In genomic region chr5:77393990-77394618, GRCm38 (mm10) we compare ENCODE assay signal across 9 mouse cellular contexts. TPM values are rescaled to one million over a fixed set of nuclear protein-coding genes. Genes with fewer than 3 reads are reported as not detected.
A peak's percentile ranks its signal among the peaks of the same experiment; 100 is the strongest.
DNase-seq lines count a peak whose midpoint lies in the region; ATAC-seq and TF ChIP-seq lines count a peak whose summit lies in the region.
"Had no signal": no experiment of that assay in that cellular context is flagged by ENCODE, and none has a peak within 500 bp of the region (broad histone marks: within the 10 kb centered on the region; RNA-seq: fewer than 3 reads in every experiment).

No protein-coding gene starts in this region.

- no peaks in the 10 kb centered on the region for H3K9me3 ChIP-seq in hindbrain, embryonic 15.5 days
- H3K9me3 ChIP-seq in hindbrain, embryonic 14.5 days (ENCODE audit: control insufficient read depth, low read length): no peaks in the 10 kb centered on the region
- no peaks in the 10 kb centered on the region for H3K9me3 ChIP-seq in midbrain, embryonic 14.5 days (ENCODE audit: control insufficient read depth, low read length)
- no peaks in the 10 kb centered on the region for H3K9me3 ChIP-seq in midbrain, embryonic 13.5 days
- H3K9me3 ChIP-seq in kidney, postnatal 0 days (replicated peaks; ENCODE audit: low read length): no peaks in the 10 kb centered on the region
- no peaks in the 10 kb centered on the region for H3K9me3 ChIP-seq in neural tube, embryonic 14.5 days (ENCODE audit: control insufficient read depth, low read length)

- H3K27me3 ChIP-seq in hindbrain, embryonic 15.5 days: no peaks in the 10 kb centered on the region
- H3K27me3 ChIP-seq in hindbrain, embryonic 14.5 days (ENCODE audit: control insufficient read depth, insufficient read depth, low read length): 0 out of 2 replicates have a peak, but pooled peaks cover 3% of the 10 kb centered on the region
- H3K27me3 ChIP-seq in midbrain, embryonic 14.5 days (ENCODE audit: control insufficient read depth, insufficient read depth, low read length): no peaks in the 10 kb centered on the region
- no peaks in the 10 kb centered on the region for H3K27me3 ChIP-seq in midbrain, embryonic 13.5 days
- no peaks in the 10 kb centered on the region for H3K27me3 ChIP-seq in kidney, postnatal 0 days (ENCODE audit: insufficient read depth, low read length)
- H3K27me3 ChIP-seq in neural tube, embryonic 14.5 days (ENCODE audit: control insufficient read depth, insufficient read depth, low read length): no peaks in the 10 kb centered on the region

- TF ChIP-seq CTCF in kidney, postnatal 0 days (IDR thresholded peaks at IDR 0.05; ENCODE audit: low read depth): no peak

- H3K4me3 ChIP-seq in hindbrain, embryonic 15.5 days: no peak overlapping the region
- H3K4me3 ChIP-seq in hindbrain, embryonic 14.5 days (replicated peaks; ENCODE audit: low read length): no peak overlapping the region
- H3K4me3 ChIP-seq in midbrain, embryonic 14.5 days (replicated peaks; ENCODE audit: low read depth, low read length): no peak overlapping the region
- no peak overlapping the region for H3K4me3 ChIP-seq in midbrain, embryonic 13.5 days (replicated peaks)
- H3K4me3 ChIP-seq in kidney, postnatal 0 days (replicated peaks; ENCODE audit: low read depth, low read length): no peak overlapping the region
- no peak overlapping the region for H3K4me3 ChIP-seq in neural tube, embryonic 14.5 days (ENCODE audit: low read depth, low read length)

- H3K27ac ChIP-seq in hindbrain, embryonic 15.5 days (replicated peaks): no peak overlapping the region
- H3K27ac ChIP-seq in hindbrain, embryonic 14.5 days: no peak overlapping the region
- H3K27ac ChIP-seq in midbrain, embryonic 14.5 days (replicated peaks; ENCODE audit: low read depth, low read length): no peak overlapping the region
- H3K27ac ChIP-seq in midbrain, embryonic 13.5 days: no peak overlapping the region
- H3K27ac ChIP-seq in kidney, postnatal 0 days: peak overlapping the region; percentile 50; the same call in 1 of the 2 replicates
- H3K27ac ChIP-seq in neural tube, embryonic 14.5 days (ENCODE audit: low read depth, low read length): no peak overlapping the region
- H3K27ac ChIP-seq: stomach, postnatal 0 days had no signal

- ATAC-seq in hindbrain, embryonic 15.5 days (ENCODE audit: low FRiP score, low read depth): peak; percentile 62; the same call in 1 of the 2 replicates
- no peak for ATAC-seq in hindbrain, embryonic 14.5 days (ENCODE audit: low FRiP score)
- no peak for ATAC-seq in midbrain, embryonic 14.5 days (ENCODE audit: low FRiP score, low TSS enrichment)
- ATAC-seq in midbrain, embryonic 13.5 days: no peak
- ATAC-seq in kidney, postnatal 0 days (replicated peaks; ENCODE audit: low FRiP score, low read depth): no peak
- ATAC-seq in neural tube, embryonic 14.5 days (ENCODE audit: low read depth): peak; percentile 41; the same call in 1 of the 2 replicates

- peaks cover 7% of the 10 kb centered on the region for H3K4me1 ChIP-seq in hindbrain, embryonic 15.5 days (replicated peaks)
- H3K4me1 ChIP-seq in hindbrain, embryonic 14.5 days (replicated peaks; ENCODE audit: control insufficient read depth, insufficient read depth, low read length): 0 out of 2 replicates have a peak, but pooled peaks cover 5% of the 10 kb centered on the region
- H3K4me1 ChIP-seq in midbrain, embryonic 14.5 days (ENCODE audit: control insufficient read depth, insufficient read depth, low read length): peaks cover 6% of the 10 kb centered on the region; the same call in 1 of the 2 replicates
- peaks cover 6% of the 10 kb centered on the region; the same call in 1 of the 2 replicates for H3K4me1 ChIP-seq in midbrain, embryonic 13.5 days (replicated peaks)
- peaks cover 27% of the 10 kb centered on the region for H3K4me1 ChIP-seq in kidney, postnatal 0 days (replicated peaks; ENCODE audit: insufficient read depth, low read length)
- no peaks in the 10 kb centered on the region for H3K4me1 ChIP-seq in neural tube, embryonic 14.5 days (ENCODE audit: control insufficient read depth, insufficient read depth, low read length)

- no peak overlapping the region for H3K4me2 ChIP-seq in hindbrain, embryonic 15.5 days
- no peak overlapping the region for H3K4me2 ChIP-seq in hindbrain, embryonic 14.5 days (replicated peaks)
- no peak overlapping the region for H3K4me2 ChIP-seq in midbrain, embryonic 14.5 days (ENCODE audit: low read length)
- H3K4me2 ChIP-seq in midbrain, embryonic 13.5 days (replicated peaks): no peak overlapping the region
- H3K4me2 ChIP-seq in kidney, postnatal 0 days (ENCODE audit: low read length): no peak overlapping the region
- no peak overlapping the region for H3K4me2 ChIP-seq in neural tube, embryonic 14.5 days (ENCODE audit: low read depth, low read length)

- no peak overlapping the region for H3K9ac ChIP-seq in hindbrain, embryonic 15.5 days
- no peak overlapping the region for H3K9ac ChIP-seq in hindbrain, embryonic 14.5 days
- H3K9ac ChIP-seq in midbrain, embryonic 14.5 days (replicated peaks; ENCODE audit: low read length): no peak overlapping the region
- H3K9ac ChIP-seq in midbrain, embryonic 13.5 days (replicated peaks): no peak overlapping the region
- no peak overlapping the region for H3K9ac ChIP-seq in kidney, postnatal 0 days (ENCODE audit: low read depth, low read length)
- H3K9ac ChIP-seq in neural tube, embryonic 14.5 days (replicated peaks; ENCODE audit: low read depth, low read length): no peak overlapping the region

- no peak for DNase-seq in hindbrain, embryonic 14.5 days (ENCODE audit: low spot score)
- peak; percentile 37 for DNase-seq in midbrain, embryonic 14.5 days
- DNase-seq in kidney, postnatal 0 days (ENCODE audit: low spot score): no peak
- DNase-seq in c-Kit-positive CD71-positive TER-119-positive erythroid progenitor cells, embryonic 14.5 days (ENCODE audit: low spot score): no peak
- DNase-seq: right cerebral cortex, postnatal 25 days had no signal

- 36% methylated on average over 9 of the region's 9 CpGs for WGBS in hindbrain, embryonic 15.5 days
- 38% methylated on average over 9 of the region's 9 CpGs for WGBS in hindbrain, embryonic 14.5 days
- 45% methylated on average over 9 of the region's 9 CpGs for WGBS in midbrain, embryonic 14.5 days
- WGBS in midbrain, embryonic 13.5 days: 42% methylated on average over 9 of the region's 9 CpGs
- WGBS in kidney, postnatal 0 days: 74% methylated on average over 9 of the region's 9 CpGs
- WGBS in neural tube, embryonic 14.5 days: 42% methylated on average over 9 of the region's 9 CpGs

- no peaks in the 10 kb centered on the region for H3K36me3 ChIP-seq in hindbrain, embryonic 15.5 days
- H3K36me3 ChIP-seq in hindbrain, embryonic 14.5 days (replicated peaks; ENCODE audit: control insufficient read depth, insufficient read depth): no peaks in the 10 kb centered on the region
- H3K36me3 ChIP-seq in midbrain, embryonic 14.5 days (ENCODE audit: control insufficient read depth, insufficient read depth, low read length): no peaks in the 10 kb centered on the region
- no peaks in the 10 kb centered on the region for H3K36me3 ChIP-seq in midbrain, embryonic 13.5 days
- H3K36me3 ChIP-seq in kidney, postnatal 0 days (ENCODE audit: insufficient read depth, low read length): 0 out of 2 replicates have a peak, but pooled peaks cover 13% of the 10 kb centered on the region
- no peaks in the 10 kb centered on the region for H3K36me3 ChIP-seq in neural tube, embryonic 14.5 days (ENCODE audit: control insufficient read depth, insufficient read depth, low read length)

RNA-seq across cellular contexts. Expression of gene Igfbp7, which starts 13.7 kb away (rescaled TPM):
- 66.0 and 72.6 TPM in 2 replicates for polyA plus RNA-seq in hindbrain, embryonic 15.5 days (2015; fragmentation: Nextera tagmentation; extraction: Ambion mirVana)
- 70.5 and 80.4 TPM in 2 replicates for polyA plus RNA-seq in hindbrain, embryonic 14.5 days (2014; fragmentation: Nextera tagmentation; extraction: Ambion mirVana)
- 56.3 and 60.7 TPM in 2 replicates for polyA plus RNA-seq in midbrain, embryonic 14.5 days (2014; fragmentation: Nextera tagmentation; extraction: Ambion mirVana)
- polyA plus RNA-seq in midbrain, embryonic 13.5 days (2015; fragmentation: Nextera tagmentation; extraction: Ambion mirVana): 48.8 and 55.3 TPM in 2 replicates
- 1,308 and 1,398 TPM in 2 replicates for polyA plus RNA-seq in kidney, postnatal 0 days (2015; fragmentation: Nextera tagmentation; extraction: Ambion mirVana)
- polyA plus RNA-seq in neural tube, embryonic 14.5 days (2014; fragmentation: Nextera tagmentation; extraction: Ambion mirVana): 52.8 and 54.2 TPM in 2 replicates

Comparison
In these comparisons a context has a peak if more than half of its experiments do, and no peak if none do; other contexts are left out.
1. ATAC-seq: peak in hindbrain, embryonic 15.5 days (single experiment) and neural tube, embryonic 14.5 days (single experiment); none in hindbrain, embryonic 14.5 days (single experiment), midbrain, embryonic 14.5 days (single experiment), midbrain, embryonic 13.5 days (single experiment) and kidney, postnatal 0 days (single experiment).
2. RNA of gene Igfbp7, which starts 13.7 kb away (polyA plus RNA-seq): 1,308 to 1,398 TPM in kidney, postnatal 0 days; 70.5 to 80.4 TPM in hindbrain, embryonic 14.5 days, 66.0 to 72.6 TPM in hindbrain, embryonic 15.5 days, 56.3 to 60.7 TPM in midbrain, embryonic 14.5 days, 48.8 to 55.3 TPM in midbrain, embryonic 13.5 days and 52.8 to 54.2 TPM in neural tube, embryonic 14.5 days; every median in the first group is over 10 times any median in the second.